Mouse (Mus musculus): Measurements from ENCODE around the gene Slc2a4.
"Not testable (repeated sequence)": the region's sequence is repeated elsewhere in the genome, so short reads cannot be mapped to it uniquely, and the experiment has no call there.

Slc2a4 gene

DNA sequence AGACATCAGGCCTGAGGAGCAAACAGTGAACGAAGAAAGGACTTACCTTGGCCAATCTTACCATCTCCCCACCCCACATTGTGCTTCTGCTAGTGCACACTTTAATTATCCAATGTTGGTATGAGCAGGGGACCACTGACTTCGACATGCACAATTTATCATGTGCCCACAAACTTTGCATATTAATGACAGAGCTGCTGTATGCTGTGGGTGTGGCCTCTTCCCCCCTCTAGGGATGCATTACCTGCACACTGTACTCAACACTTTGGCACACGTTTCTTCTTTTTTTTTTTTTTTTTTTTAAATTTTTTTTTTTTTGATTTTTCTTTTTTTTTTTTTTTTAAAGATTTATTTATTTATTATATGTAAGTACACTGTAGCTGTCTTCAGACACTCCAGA lies 22.8 kb upstream of the Slc2a4 start:
- CTCF ChIA-PET = interaction anchor here (0.6 kb wide), 1 partner anchor 33 kb away, joined by 3 read pairs; no protein-coding TSS in a partner anchor

DNA sequence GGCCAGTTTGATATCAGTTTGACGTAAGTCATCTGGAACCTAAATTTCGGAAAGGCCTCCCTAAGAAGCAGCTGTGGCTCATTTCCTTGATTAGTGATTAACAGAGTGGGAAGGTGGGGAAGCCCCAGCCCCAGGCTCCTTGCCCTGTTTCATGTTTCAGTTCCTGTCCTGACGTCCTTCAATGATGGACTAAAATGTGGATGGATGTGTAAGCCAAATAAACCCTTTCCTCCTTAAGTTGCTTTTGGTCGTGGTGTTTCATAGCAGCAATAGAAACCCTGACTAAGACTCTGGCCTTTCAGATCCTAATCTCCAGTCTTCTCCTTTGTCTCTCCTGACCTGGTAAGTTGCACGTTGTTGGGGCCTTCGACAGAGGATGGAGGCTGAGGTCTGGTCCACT lies 22.2 kb upstream of the Slc2a4 start:
- CTCF ChIA-PET = no interaction called here

DNA sequence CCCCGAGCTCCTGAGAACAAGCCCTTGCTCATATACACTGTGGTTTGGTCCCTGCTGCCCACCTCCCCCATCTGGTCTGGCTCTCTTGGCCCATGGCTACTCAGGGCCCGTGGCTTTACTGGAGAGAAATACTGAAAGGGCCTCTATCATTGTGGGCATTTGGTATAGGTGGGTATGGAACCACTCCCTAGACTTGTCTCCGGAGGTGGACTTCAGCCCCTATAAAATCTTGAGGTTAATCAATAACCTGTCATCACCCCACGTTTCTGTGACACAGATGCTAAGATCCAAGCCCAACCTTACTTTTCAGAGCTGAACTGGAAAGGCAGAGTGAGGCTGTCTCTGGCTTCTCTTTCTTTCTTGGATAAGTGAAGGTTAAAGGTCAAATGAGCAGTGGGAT lies 20.8 kb upstream of the Slc2a4 start:
- CTCF ChIA-PET = interaction anchor here (0.5 kb wide), 1 partner anchor 74 kb away, joined by 5 read pairs; no protein-coding TSS in a partner anchor

DNA sequence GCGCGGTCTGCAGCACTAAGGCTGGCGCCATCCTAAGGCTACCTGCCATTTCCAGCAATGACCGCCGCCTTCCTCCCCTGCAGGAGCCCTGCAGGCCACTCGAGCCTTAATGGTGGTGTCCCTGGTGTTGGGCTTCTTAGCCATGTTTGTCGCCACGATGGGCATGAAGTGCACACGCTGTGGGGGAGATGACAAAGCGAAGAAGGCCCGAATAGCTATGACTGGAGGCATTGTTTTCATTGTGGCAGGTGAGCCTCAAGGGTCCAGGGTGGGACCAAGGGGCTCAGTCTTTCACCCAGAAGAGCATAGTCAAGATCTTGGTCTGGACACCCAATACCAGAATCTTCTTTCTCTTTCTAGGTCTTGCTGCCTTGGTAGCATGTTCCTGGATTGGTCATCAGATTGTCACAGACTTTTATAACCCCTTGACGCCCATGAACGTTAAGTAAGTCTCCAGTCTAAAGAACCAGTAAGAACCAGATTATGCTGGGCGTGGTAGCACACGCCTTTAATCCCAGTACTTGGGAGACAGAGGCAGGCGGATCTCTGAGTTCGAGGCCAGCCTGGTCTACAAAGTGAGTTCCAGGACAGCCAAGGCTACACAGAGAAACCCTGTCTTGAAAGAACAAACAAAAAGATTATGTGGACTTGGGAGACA lies 19.0 kb upstream of the Slc2a4 start:
- CTCF ChIA-PET = interaction anchor here (0.5 kb wide), 1 partner anchor 114 kb away, joined by 7 read pairs; no protein-coding TSS in a partner anchor

DNA sequence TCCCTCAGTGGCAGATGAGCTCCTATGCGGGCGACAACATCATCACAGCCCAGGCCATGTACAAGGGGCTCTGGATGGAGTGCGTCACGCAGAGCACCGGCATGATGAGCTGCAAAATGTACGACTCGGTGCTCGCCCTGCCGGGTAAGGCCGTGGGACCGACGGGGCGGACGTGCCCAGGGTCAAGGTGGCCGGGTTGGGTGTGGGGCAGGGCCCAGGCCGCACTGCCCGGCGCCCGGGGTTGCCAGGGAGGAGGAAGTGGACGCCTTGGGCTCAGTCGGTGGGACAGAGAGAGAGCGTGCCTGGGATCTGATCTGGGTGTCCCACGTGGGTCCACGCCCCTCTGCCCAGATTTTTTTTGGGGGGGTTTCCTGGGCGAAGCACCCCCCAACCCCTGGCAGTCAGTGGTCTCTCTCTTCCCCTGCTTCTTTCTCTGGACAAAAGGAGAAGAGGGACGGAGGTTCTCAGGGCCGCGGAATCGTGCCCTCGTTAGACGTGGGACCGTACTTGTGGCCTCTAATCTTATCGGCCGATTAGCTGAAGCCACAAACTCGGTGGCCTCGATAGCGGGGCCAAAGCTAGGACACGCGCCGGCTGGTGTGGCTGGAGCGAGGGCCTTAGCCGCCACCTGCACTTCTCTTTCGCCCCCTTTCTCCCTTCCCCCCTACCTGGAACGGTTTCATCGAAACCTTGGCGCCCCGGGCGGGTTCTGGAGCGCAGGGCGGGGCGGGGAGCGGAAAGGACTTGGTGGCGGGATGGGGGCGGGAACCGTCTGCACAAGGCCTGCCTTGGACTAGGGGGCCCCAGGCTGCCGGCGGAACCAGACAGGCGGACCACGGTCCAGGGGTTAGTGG lies 18.2 kb upstream of the Slc2a4 start:
- CTCF ChIA-PET = no interaction called here

DNA sequence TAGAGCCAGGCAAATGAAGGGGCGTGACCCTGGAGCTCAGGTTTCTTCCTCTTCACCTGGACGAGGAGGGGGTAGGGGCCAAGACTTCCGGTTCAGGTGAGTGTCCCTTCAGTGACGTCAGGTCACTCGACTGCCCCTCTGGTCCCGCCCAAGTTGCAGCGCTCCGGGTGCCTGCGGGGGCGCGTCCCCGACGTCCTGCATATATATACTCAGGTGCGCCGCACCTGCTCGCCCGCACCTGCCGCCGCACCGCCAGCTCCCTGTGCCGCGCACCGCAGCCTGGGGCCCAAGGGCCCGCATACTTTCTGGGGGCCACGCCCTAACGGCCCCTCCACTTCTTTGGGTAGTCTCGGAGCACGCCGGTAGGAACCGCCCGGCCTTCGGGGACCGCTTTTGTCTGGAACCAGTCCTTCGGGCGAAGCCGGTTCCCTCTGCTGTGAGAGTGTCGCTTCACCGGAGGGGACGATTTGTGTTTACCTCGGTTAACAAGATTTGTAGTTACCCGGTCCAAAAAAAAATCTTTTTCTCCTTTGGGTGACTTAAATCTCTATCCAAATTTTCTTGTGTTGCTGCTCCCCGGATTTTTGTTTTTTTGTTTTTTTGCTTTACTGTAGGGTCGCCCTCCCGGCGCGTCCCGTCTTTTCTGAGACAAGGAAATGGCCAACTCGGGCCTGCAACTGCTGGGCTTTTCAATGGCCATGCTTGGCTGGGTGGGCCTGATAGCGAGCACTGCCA lies 17.4 kb upstream of the Slc2a4 start:
- CTCF ChIA-PET = interaction anchor here (1.0 kb wide), 1 partner anchor 18 kb away, joined by 3 read pairs; the partner anchor contains the start of gene Slc2a4

DNA sequence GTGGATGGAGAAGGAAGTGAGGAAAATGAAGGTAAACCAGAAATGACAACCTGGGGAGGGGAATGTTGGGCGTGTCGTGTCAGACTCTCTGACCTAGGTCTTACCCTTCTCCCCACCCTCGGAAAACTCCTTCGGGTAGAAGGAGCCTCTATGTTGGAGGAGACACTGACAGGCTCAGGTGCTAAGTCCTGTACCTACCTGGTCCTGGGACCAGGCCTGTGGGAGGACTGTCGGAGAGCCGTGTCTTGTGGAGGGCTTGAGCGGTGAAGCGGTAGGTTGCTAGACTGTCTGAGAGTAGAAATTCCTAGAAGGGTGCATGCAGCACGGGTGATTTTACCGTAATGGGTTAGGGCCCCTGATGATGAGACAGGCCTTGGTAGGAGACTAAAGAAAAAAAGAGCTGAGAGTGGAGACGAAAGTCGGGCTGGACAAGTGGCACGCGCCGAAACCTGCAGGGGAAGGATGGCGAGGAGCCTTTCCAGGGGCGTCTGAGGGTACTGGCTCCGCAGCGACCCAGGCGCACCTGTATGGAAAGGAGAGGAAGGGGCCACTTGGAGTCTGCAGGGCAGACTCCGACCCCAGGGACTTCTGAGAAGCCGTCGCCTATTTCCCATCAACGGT lies 16.8 kb upstream of the Slc2a4 start, which contains the start of gene Cldn7:
Gene Cldn7, plus strand, starts transcription at position 130 of the 621 bp plus-strand sequence.
- CTCF ChIA-PET = interaction anchor here (1.0 kb wide), 1 partner anchor 17 kb away, joined by 3 read pairs; the partner anchor contains the start of gene Slc2a4

DNA sequence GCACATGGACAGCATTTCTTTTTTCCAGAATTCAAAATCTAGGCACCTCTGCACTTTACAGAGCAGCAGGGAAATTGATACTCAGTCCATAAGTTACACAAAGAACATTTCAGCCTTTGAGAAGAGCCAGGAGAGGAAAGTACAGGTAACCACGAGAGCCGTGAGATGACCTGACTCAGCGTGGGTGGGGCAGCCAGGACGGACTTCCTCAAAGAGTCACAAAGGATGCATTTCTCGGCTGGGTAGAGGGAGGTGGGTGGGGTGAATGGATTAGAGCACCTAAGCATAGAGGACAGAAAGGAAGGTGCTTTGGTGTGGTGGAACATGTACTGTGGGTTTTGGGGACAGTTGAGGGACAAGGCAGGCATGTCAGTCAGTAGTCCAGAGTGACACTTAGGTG lies 13.9 kb upstream of the Slc2a4 start:
- CTCF ChIA-PET = no interaction called here

DNA sequence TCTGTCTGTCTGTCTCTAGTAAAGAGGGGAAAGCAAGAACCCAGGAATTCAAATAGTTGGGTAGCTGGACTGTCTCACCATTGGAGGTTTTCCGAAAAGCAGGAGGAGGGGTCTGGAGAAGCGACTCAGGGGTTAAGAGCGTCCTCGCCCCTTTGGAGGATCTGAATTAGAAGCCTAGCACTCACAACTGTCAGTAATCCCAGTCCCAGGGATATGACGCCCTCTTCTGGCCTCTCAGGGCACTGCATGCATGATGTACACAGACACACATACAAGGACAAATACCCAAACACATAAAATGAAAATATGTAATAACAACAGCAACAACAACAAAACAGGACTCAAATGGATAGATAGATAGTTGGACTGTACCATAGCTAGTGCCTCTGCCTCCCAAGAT lies 12.6 kb upstream of the Slc2a4 start:
- CTCF ChIA-PET = no interaction called here

DNA sequence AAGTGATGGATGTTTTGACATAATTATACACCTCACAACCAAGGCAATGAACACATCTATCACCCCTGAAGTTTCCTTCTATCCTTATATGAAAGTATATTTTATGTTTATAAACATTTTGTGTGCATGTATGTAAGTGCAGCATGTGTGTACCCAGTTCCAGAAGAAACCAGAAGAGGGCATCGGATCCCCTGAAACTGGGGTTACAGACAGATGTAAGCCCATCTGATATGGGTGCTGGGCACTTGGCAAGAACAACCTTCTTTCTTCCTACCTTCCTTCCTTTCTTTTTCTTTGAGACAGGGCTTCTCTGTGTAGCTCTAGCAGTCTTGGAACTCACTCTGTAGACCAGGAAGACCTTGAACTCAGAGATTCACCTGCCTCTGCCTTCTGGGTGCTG lies 8.2 kb upstream of the Slc2a4 start:
- CTCF ChIA-PET = no interaction called here

DNA sequence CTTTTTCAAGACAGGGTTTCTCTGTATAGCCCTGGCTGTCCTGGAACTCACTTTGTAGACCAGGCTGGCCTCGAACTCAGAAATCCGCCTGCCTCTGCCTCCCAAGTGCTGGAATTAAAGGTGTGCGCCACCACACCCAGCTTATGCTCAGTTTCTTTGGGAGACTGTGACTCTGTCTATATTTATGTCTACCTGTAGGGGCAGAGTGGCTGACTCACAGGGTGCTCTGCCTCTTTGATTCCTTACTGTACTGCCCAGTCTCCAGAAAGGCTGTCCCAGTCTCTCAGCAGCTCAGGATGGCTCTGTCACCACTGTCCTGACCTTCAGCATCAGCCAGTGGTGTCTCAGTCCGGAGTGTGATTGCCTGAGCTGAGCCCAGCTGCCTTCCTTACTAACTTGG lies 7.6 kb upstream of the Slc2a4 start:
- CTCF ChIA-PET = not testable (repeated sequence)

DNA sequence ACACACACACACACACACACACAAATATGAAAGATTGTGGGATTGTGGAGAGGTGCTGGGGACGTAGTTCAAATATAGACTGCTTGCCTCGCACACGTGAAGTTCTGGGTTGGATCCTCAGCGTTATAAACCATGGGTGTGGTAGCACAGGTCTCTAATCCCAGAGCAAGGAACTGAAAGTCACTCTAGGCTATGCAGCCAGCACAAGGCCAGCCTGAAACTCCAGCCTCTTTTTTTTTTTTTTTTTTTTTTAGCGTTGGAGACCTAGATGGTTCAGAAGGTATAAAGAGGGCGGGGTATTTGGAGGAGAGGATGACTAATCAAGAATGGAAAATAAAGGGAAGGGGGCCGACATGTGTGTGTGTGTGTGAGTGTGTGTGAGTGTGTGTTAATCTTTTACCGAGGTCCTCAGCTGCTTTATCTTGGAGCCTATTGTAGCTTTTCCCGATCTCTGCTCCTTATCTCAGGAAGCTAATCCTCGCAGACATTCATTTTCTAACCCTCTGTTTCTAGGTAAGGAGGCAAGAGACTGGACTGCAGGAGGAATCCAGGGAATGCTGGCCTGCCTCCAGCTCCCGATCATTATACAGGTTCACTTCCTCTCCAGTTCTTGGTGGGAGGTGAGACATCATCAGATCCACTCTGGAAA lies 5.4 kb upstream of the Slc2a4 start:
- CTCF ChIA-PET = interaction anchor here (1.1 kb wide), 1 partner anchor 10 kb away, joined by 3 read pairs; no protein-coding TSS in a partner anchor

DNA sequence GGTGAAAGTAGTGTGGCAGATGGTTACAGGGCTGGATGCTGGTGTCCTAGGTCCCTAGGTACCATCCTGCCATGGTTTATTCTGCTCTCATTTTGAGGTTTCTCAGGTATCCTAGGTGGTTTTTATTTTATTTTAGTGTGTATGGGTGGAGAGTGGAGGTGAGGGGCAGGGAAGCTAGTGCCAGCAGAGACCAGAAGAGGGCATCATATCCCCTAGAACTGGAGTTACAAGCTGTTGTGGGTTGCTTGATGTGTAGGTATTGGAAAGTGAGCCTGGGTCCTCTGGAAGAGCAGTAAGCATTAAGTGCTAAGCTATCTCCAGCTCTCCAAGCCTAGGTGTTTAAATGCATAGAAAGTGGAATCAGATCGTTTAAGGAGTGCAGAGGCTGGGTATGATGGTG lies 4.3 kb upstream of the Slc2a4 start:
- CTCF ChIA-PET = no interaction called here

DNA sequence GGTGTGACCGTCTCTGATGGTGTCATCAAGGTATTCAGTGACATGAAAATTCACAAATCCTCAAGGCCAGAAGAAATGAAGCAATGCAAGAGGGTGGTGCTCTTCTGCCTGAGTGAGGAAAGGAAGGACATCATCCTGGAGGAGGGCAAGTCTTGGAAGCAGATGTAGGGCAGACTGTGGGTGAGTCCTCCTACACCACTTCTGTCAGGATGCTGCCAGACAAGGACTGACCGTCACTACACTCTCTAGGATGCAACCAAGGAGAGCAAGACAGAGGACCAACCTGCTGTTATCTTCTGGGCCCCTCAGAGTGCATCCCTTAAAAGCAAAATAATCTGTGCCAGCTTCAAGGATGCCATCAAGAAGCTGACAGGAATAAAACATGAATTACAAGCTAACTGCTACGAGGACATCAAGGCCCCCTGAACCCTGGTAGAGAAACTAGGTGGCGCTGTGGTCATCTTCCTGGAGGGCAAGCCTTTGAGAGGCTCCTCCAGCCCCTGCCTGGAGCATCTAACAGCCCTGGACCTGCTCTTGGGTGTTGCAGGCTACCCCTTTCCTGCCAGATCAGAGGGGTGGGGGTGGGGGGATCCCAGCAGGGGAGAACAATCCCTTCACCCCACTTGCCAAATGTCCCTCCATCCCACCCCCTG lies 2.9 kb upstream of the Slc2a4 start:
- CTCF ChIA-PET = interaction anchor here (0.6 to 1.0 kb wide), 3 partner anchors 15 to 149 kb away, joined by 3 read pairs; no protein-coding TSS in a partner anchor

DNA sequence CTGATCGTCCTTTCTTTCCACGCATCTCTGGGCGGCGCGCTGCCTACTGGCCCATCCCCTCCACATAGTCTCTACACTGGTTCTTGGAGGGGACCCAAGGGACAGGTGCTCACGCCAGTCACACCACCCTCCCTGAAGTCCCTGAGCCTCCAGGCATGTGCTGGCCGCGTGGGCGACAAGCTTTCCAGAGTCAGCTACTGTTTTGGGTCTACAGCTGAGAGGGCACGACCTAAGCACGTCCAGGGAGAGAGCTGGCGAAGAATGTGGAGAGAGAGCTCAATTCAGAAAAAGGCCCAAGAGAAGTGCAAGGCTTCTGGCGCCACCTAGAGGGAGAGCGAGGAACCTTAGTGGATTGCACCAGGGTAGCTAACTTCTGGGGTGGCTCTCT lies 769 bp upstream of the Slc2a4 start:
- CTCF ChIA-PET = interaction anchor here (0.7 to 2.0 kb wide), 3 partner anchors 16 to 68 kb away, joined by 3 to 8 read pairs (median 7); partner anchors contain the start of gene Kctd11

DNA sequence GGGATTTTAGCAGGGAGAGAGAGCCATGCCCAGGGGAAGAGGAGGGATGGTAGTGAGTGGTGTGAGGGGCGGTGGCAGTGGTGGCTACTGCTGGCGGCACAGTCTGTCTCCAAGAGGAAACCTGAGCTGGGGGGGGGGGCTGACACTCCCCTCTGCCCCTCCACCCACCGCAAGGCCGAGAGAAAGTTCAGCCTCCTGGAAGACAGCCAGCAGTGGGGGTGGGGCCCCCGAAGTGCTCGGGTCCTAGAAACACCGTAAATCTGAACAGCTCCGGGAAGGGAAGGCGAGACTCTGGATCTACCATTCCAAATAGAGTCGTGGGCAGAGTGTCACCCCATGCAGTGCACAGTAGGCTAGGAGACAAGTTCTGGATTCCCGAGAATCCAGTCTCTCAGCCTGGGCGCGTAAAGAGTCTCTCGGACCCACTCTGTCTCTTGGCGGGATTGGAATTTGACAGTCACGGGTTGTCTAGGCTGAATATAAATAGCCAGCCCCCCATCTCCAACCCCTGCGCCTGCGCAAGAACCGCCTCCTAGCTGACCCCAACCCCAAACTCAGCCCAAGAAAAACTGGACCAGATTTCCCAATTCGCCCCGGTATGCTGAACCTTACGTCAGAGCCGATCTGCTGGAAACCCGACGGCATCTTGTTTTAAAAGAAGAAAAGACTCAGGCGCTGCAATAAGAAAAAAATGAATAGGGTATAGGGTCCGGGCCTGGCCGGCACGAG lies 487 bp downstream of the Slc2a4 start:
- CTCF ChIA-PET = interaction anchor here (0.6 to 2.0 kb wide), 7 partner anchors 13 to 365 kb away, joined by 3 to 20 read pairs (median 3); partner anchors contain the start of genes Cldn7 and Kctd11

DNA sequence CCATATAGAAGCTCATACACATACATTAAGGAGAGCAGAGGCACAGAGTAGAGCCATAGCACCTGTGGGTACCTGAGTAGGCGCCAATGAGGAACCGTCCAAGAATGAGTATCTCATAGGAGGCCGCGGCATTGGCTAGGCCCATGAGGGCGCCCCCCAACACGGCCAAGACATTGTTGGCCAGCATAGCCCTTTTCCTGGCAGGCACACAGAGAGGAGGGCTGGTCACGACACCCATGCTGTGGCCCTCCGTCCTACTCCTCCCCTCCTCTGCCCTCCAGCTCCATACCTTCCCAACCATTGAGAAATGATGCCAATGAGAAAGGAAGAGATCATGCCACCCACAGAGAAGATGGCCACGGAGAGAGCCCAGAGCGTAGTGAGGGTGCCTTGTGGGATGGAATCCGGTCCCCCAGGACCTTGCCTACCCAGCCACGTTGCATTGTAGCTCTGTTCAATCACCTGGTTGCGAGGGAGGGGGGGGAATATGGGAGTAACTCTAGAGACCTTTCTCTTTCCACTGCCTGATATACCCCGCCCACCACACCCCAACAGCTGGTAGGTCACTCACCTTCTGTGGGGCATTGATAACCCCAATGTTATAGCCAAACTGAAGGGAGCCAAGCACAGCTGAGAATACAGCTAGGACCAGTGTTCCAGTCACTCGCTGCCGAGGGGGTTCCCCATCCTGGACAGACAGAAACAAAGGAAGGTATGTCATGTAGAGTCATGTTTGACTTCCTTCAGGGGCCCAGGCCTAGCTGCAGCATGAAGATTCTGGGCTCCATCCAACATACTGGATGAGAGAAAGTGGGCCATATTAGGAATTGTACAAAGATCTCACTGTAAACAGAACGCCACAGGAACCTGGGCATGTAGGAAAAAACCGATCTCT lies 1.7 kb downstream of the Slc2a4 start:
- CTCF ChIA-PET = interaction anchor here (1.0 to 1.7 kb wide), 2 partner anchors 12 to 17 kb away, joined by 3 to 20 read pairs; no protein-coding TSS in a partner anchor

DNA sequence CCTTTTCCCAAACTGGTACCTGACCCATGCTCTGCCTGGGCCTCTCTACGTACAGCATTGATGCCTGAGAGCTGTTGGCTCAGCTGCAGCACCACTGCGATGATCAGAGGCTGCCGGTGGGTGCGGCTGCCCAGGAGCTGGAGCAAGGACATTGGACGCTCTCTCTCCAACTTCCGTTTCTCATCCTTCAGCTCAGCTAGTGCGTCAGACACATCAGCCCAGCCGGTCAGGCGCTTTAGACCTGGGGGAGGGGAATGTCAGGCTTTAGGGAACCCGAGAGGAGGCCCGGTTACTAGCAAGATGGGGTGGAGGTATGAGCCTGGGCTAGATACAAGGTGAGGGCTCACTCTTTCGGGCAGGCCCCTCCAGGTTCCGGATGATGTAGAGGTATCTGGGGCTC lies 2.8 kb downstream of the Slc2a4 start:
- CTCF ChIA-PET = no interaction called here

DNA sequence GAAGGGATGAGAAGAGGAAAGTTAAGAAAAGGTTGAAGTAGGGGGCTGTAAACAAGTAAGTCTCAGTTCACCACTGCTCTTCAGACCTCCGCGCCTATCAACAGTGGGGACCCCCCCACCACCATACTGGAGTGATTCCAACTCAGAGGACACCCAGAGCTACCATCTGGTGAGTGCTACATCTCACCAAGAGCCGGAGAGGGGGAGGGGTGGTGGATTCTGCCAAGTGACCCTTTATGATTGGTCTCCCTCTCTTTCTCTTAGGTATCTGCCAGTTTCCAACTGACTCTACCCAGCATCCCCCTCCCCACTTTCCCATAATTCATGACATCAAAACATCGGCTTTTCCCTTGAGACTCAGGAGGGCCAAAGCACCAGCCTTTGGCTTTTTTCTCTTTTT lies 7.0 kb downstream of the Slc2a4 start:
- CTCF ChIA-PET = no interaction called here
